Mouse (Mus musculus): ENCODE measurements around the gene Stim1.
"Not testable (repeated sequence)": the region's sequence is repeated elsewhere in the genome, so short reads cannot be mapped to it uniquely, and the experiment has no call there.

Gene Stim1

GRCm38 (mm10) chr7:102444301-102444700, 176.7 kb downstream of the Stim1 start:
- DNase-seq (ENCODE audit: low read depth), result peak; percentile 67

- no peak for DNase-seq (ENCODE audit: low read depth)
Measured at GRCm38 (mm10) chr7:102446438-102446837, 178.8 kb downstream of the Stim1 start.

GRCm38 (mm10) chr7:102458618-102459380, 191.2 kb downstream of the Stim1 start:
- no peak for DNase-seq (ENCODE audit: low read depth)

GRCm38 (mm10) chr7:102467566-102467965, 200.0 kb downstream of the Stim1 start:
- no peak for DNase-seq (ENCODE audit: low read depth)

GRCm38 (mm10) chr7:102472675-102473074, 205.1 kb downstream of the Stim1 start:
- DNase-seq (ENCODE audit: low read depth), result no peak

- DNase-seq (ENCODE audit: low read depth), result no peak
Measured at GRCm38 (mm10) chr7:102476601-102477000, 209.0 kb downstream of the Stim1 start.

GRCm38 (mm10) chr7:102477377-102477776, 209.8 kb downstream of the Stim1 start:
- no peak for DNase-seq (ENCODE audit: low read depth)

- peak; percentile 23 for DNase-seq (ENCODE audit: low read depth)
Measured at GRCm38 (mm10) chr7:102478425-102478824, 210.8 kb downstream of the Stim1 start.

GRCm38 (mm10) chr7:102478926-102479325, 211.3 kb downstream of the Stim1 start:
- no peak for DNase-seq (ENCODE audit: low read depth)

- no peak for DNase-seq (ENCODE audit: low read depth)
Measured at GRCm38 (mm10) chr7:102479368-102480078, 211.9 kb downstream of the Stim1 start.

GRCm38 (mm10) chr7:102480821-102481220, 213.2 kb downstream of the Stim1 start:
- DNase-seq (ENCODE audit: low read depth), result no peak

GRCm38 (mm10) chr7:102481579-102481978, 214.0 kb downstream of the Stim1 start, which contains the start of gene Olfr543:
Olfr543 (minus strand) TSS chr7:102481679.
- DNase-seq (ENCODE audit: low read depth), result no peak

- no peak for DNase-seq (ENCODE audit: low read depth)
Measured at GRCm38 (mm10) chr7:102483665-102484064, 216.1 kb downstream of the Stim1 start.

GRCm38 (mm10) chr7:102484766-102485165, 217.2 kb downstream of the Stim1 start:
- not testable (repeated sequence) for DNase-seq (ENCODE audit: low read depth)

- no peak for DNase-seq (ENCODE audit: low read depth)
Measured at GRCm38 (mm10) chr7:102486105-102486504, 218.5 kb downstream of the Stim1 start.

All from c-Kit-positive CD71-positive TER-119-negative erythroid progenitor cells, embryonic 14.5 days (primary cell).